Mouse (Mus musculus) cortical plate, adult 2 months (tissue): Measurements from ENCODE around the gene Zranb1.

Experiments
- CTCF ChIP-seq: fragments of 200-500 bp; IDR thresholded peaks from 2 replicates; pipeline ENCODE4 v1.5.1; 2011; ENCODE audit warnings: mild to moderate bottlenecking, control low read depth, low read length; ENCODE audit not compliant: insufficient read depth; ENCODE audit errors: extremely low read depth
- POLR2A ChIP-seq: fragments of 200-500 bp; IDR thresholded peaks from 2 replicates; pipeline ENCODE4 v1.6.1; 2011; ENCODE audit warnings: mild to moderate bottlenecking, low read length, control low read depth; ENCODE audit not compliant: insufficient read depth; ENCODE audit errors: extremely low read depth

- TF ChIP-seq CTCF (no peak), POLR2A (no peak)
Observed at GRCm38 (mm10) chr7:132930055-132930454, 887 bp upstream of the Zranb1 start.
